Mouse (Mus musculus): ENCODE data around the gene Kazn. TPM values are rescaled to one million over a fixed set of nuclear protein-coding genes. Genes with fewer than 3 reads are reported as not detected.

Gene Kazn
- polyA plus RNA-seq, 1 experiment from 2014 or later, result 4.2 TPM

DNA sequence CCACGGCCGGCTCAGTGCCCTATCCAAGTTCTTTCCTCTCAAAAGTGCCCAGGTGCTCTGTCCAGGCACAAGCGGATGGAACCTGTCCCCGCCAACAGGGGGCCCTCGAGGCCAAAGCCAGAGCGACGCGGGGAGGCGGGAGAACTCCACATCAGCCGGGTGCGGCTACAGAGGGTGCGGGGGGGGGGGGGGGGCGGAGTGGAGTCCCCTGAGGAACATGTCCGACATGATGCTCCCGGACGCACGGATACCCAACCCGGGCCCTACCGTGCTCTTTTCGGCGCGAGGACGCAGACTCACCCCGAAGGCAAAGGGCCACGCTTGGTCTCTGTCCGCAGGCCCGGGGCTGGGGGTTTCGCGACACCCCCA is 155.5 kb downstream of the Kazn start:
- no peaks in the 10 kb centered on the region for H3K36me3 ChIP-seq (ENCODE audit: control insufficient read depth, insufficient read depth, low read length)
- peak overlapping the region; percentile 93 to 94 for H3K27ac ChIP-seq (replicated peaks in 1 of 2; ENCODE audit: control insufficient read depth in 1 of 2, insufficient read depth in 1 of 2, low read depth in 2 of 2, low read length in 2 of 2)
- H3K27me3 ChIP-seq (ENCODE audit: control insufficient read depth, insufficient read depth, low read length), result no peaks in the 10 kb centered on the region
- H3K9ac ChIP-seq (ENCODE audit: low read length), result peak overlapping the region; percentile 84
- ATAC-seq (ENCODE audit: insufficient number of reproducible peaks, insufficient read depth, low FRiP score, low read depth), result peak; percentile 74
- H3K4me2 ChIP-seq (ENCODE audit: low read length), result peak overlapping the region; percentile 72
- peak overlapping the region; percentile 76 to 91 for H3K4me3 ChIP-seq (ENCODE audit: control insufficient read depth in 1 of 2, insufficient read depth in 1 of 2, low read depth in 1 of 2, low read length in 2 of 2)
- H3K4me1 ChIP-seq (ENCODE audit: control insufficient read depth in 2 of 2, insufficient read depth in 2 of 2, low read length in 2 of 2), result peaks cover 34 to 49% of the 10 kb centered on the region in 2 experiments
- no peaks in the 10 kb centered on the region for H3K9me3 ChIP-seq (ENCODE audit: control insufficient read depth, low read length)
- 0% methylated on average over 24 of the region's 29 CpGs for WGBS

DNA sequence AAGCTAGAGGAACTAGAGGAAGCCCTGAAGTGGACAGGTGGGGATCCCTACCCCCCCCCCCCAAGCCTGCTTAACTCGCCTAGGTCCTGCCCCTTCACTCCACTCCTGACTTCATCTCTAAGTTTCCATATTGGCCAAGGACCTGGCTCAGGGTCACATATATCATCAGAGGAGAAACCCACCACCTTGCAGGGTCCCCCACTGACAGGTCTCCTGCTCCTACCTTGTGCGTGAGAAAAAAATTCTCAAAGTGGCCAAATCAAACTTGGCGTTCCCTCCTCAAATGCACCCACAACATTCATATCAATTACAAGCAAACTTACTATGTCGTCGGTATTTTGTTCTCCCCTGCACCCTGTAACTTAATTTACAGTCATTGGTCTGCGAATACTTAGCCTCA is 156.0 kb downstream of the Kazn start:
- no peak for ATAC-seq (ENCODE audit: insufficient number of reproducible peaks, insufficient read depth, low FRiP score, low read depth)
- no peaks in the 10 kb centered on the region for H3K9me3 ChIP-seq (ENCODE audit: control insufficient read depth, low read length)
- H3K9ac ChIP-seq (ENCODE audit: low read length), result peak overlapping the region; percentile 84
- WGBS, result 49% methylated on average over 6 of the region's 6 CpGs
- H3K27ac ChIP-seq (replicated peaks in 1 of 2; ENCODE audit: control insufficient read depth in 1 of 2, insufficient read depth in 1 of 2, low read depth in 2 of 2, low read length in 2 of 2), result peak overlapping the region; percentile 8 to 93; a peak in 2 of 4 replicates
- peaks cover 34 to 52% of the 10 kb centered on the region in 2 experiments for H3K4me1 ChIP-seq (ENCODE audit: control insufficient read depth in 2 of 2, insufficient read depth in 2 of 2, low read length in 2 of 2)
- H3K4me3 ChIP-seq (ENCODE audit: control insufficient read depth in 1 of 2, insufficient read depth in 1 of 2, low read depth in 1 of 2, low read length in 2 of 2), result peak overlapping the region; percentile 76 to 91
- no peaks in the 10 kb centered on the region for H3K36me3 ChIP-seq (ENCODE audit: control insufficient read depth, insufficient read depth, low read length)
- H3K27me3 ChIP-seq (ENCODE audit: control insufficient read depth, insufficient read depth, low read length), result no peaks in the 10 kb centered on the region
- peak overlapping the region; percentile 72 for H3K4me2 ChIP-seq (ENCODE audit: low read length)

- H3K36me3 ChIP-seq (ENCODE audit: control insufficient read depth, insufficient read depth, low read length), result no peaks in the 10 kb centered on the region
- peak overlapping the region; percentile 72 for H3K4me2 ChIP-seq (ENCODE audit: low read length)
- no peaks in the 10 kb centered on the region for H3K27me3 ChIP-seq (ENCODE audit: control insufficient read depth, insufficient read depth, low read length)
- WGBS, result 79% methylated on average over 4 of the region's 4 CpGs
- H3K27ac ChIP-seq (replicated peaks in 1 of 2; ENCODE audit: control insufficient read depth in 1 of 2, insufficient read depth in 1 of 2, low read depth in 2 of 2, low read length in 2 of 2), result no peak overlapping the region
- no peak for ATAC-seq (ENCODE audit: insufficient number of reproducible peaks, insufficient read depth, low FRiP score, low read depth)
- peak overlapping the region; percentile 84 for H3K9ac ChIP-seq (ENCODE audit: low read length)
- peaks cover 38 to 57% of the 10 kb centered on the region in 2 experiments for H3K4me1 ChIP-seq (ENCODE audit: control insufficient read depth in 2 of 2, insufficient read depth in 2 of 2, low read length in 2 of 2)
- no peaks in the 10 kb centered on the region for H3K9me3 ChIP-seq (ENCODE audit: control insufficient read depth, low read length)
- peak overlapping the region in 1 of 2 experiments; percentile 76; a peak in 1 of 4 replicates for H3K4me3 ChIP-seq (ENCODE audit: control insufficient read depth in 1 of 2, insufficient read depth in 1 of 2, low read depth in 1 of 2, low read length in 2 of 2)
Observed at GRCm38 (mm10) chr4:142082703-142083102, 156.5 kb downstream of the Kazn start.

- no peaks in the 10 kb centered on the region for H3K27me3 ChIP-seq (ENCODE audit: control insufficient read depth, insufficient read depth, low read length)
- no peak for ATAC-seq (ENCODE audit: insufficient number of reproducible peaks, insufficient read depth, low FRiP score, low read depth)
- H3K4me3 ChIP-seq (ENCODE audit: control insufficient read depth in 1 of 2, insufficient read depth in 1 of 2, low read depth in 1 of 2, low read length in 2 of 2), result no peak overlapping the region
- H3K9ac ChIP-seq (ENCODE audit: low read length), result peak overlapping the region; percentile 18
- peak overlapping the region in 1 of 2 experiments; percentile 71; a peak in 2 of 4 replicates for H3K27ac ChIP-seq (replicated peaks in 1 of 2; ENCODE audit: control insufficient read depth in 1 of 2, insufficient read depth in 1 of 2, low read depth in 2 of 2, low read length in 2 of 2)
- H3K4me2 ChIP-seq (ENCODE audit: low read length), result peak overlapping the region; percentile 72
- H3K9me3 ChIP-seq (ENCODE audit: control insufficient read depth, low read length), result no peaks in the 10 kb centered on the region
- WGBS, result 40% methylated on average over 13 of the region's 13 CpGs
- no peaks in the 10 kb centered on the region for H3K36me3 ChIP-seq (ENCODE audit: control insufficient read depth, insufficient read depth, low read length)
- peaks cover 47 to 67% of the 10 kb centered on the region in 2 experiments for H3K4me1 ChIP-seq (ENCODE audit: control insufficient read depth in 2 of 2, insufficient read depth in 2 of 2, low read length in 2 of 2)
Observed at GRCm38 (mm10) chr4:142081631-142082283, 157.4 kb downstream of the Kazn start.

GRCm38 (mm10) chr4:142080901-142081630 is 158.1 kb downstream of the Kazn start:
- ATAC-seq (ENCODE audit: insufficient number of reproducible peaks, insufficient read depth, low FRiP score, low read depth), result no peak
- H3K9me3 ChIP-seq (ENCODE audit: control insufficient read depth, low read length), result no peaks in the 10 kb centered on the region
- 62% methylated on average over 18 of the region's 18 CpGs for WGBS
- H3K4me3 ChIP-seq (ENCODE audit: control insufficient read depth in 1 of 2, insufficient read depth in 1 of 2, low read depth in 1 of 2, low read length in 2 of 2), result no peak overlapping the region
- peak overlapping the region; percentile 72 for H3K4me2 ChIP-seq (ENCODE audit: low read length)
- peak overlapping the region; percentile 3 to 71; a peak in 2 of 4 replicates for H3K27ac ChIP-seq (replicated peaks in 1 of 2; ENCODE audit: control insufficient read depth in 1 of 2, insufficient read depth in 1 of 2, low read depth in 2 of 2, low read length in 2 of 2)
- no peaks in the 10 kb centered on the region for H3K27me3 ChIP-seq (ENCODE audit: control insufficient read depth, insufficient read depth, low read length)
- H3K4me1 ChIP-seq (ENCODE audit: control insufficient read depth in 2 of 2, insufficient read depth in 2 of 2, low read length in 2 of 2), result peaks cover 47 to 67% of the 10 kb centered on the region in 2 experiments
- no peaks in the 10 kb centered on the region for H3K36me3 ChIP-seq (ENCODE audit: control insufficient read depth, insufficient read depth, low read length)
- H3K9ac ChIP-seq (ENCODE audit: low read length), result peak overlapping the region; percentile 18; the same call in 1 of the 2 replicates

- Histone ChIP-seq H3K4me1 (ENCODE audit: control insufficient read depth in 2 of 2, insufficient read depth in 2 of 2, low read length in 2 of 2) (peaks cover 50 to 70% of the 10 kb centered on the region in 2 experiments), H3K27me3 (ENCODE audit: control insufficient read depth, insufficient read depth, low read length) (no peaks in the 10 kb centered on the region), H3K9ac (ENCODE audit: low read length) (no peak overlapping the region), H3K9me3 (ENCODE audit: control insufficient read depth, low read length) (no peaks in the 10 kb centered on the region), H3K27ac (replicated peaks in 1 of 2; ENCODE audit: control insufficient read depth in 1 of 2, insufficient read depth in 1 of 2, low read depth in 2 of 2, low read length in 2 of 2) (peak overlapping the region in 1 of 2 experiments; percentile 71; a peak in 2 of 4 replicates), H3K4me3 (ENCODE audit: control insufficient read depth in 1 of 2, insufficient read depth in 1 of 2, low read depth in 1 of 2, low read length in 2 of 2) (no peak overlapping the region), H3K4me2 (ENCODE audit: low read length) (peak overlapping the region; percentile 72; the same call in 1 of the 2 replicates), H3K36me3 (ENCODE audit: control insufficient read depth, insufficient read depth, low read length) (no peaks in the 10 kb centered on the region)
- no peak for ATAC-seq (ENCODE audit: insufficient number of reproducible peaks, insufficient read depth, low FRiP score, low read depth)
- 81% methylated on average over 4 of the region's 4 CpGs for WGBS
Observed at GRCm38 (mm10) chr4:142080487-142080767, 158.8 kb downstream of the Kazn start.

DNA sequence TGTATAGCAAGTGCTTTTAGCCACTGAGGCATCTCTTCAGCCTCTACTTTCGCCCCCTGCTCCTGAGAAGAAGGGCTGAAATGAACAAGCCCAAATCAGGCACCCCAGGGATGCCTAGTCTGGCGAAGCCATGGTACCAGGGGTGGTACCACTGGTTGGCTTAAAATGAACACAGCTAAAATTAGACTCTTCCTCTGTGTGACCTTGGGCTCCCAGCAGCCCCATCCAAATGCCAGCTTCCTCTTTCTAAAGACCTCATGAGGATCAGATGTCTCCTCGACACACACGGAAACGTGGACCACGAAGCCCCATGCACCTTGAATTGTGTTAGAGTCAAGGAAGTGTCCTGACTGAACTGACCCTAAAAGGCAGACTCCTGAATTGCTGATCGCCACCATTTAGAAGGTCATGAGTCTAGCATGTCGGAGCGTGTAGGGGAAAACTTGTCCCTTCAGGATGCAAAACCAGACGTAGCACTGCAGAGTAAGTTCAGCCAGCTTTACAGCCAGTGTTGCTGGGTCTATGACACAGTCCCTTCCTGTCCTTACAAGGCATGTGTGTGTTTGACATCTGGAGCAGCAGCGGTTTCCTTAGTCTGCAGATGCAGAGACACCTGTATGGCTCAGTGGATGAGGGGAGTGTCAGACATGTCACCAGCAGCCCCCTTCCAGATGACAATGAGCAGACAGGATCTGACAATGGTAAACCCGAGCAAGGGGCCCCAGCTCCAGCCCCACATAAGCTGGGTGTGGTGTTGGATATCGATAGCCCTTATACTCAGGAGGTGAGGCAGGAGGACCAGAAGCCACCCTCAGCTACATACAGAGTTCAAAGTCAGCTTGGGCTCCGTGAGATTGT is 159.3 kb downstream of the Kazn start:
- peaks cover 52 to 71% of the 10 kb centered on the region in 2 experiments for H3K4me1 ChIP-seq (ENCODE audit: control insufficient read depth in 2 of 2, insufficient read depth in 2 of 2, low read length in 2 of 2)
- H3K36me3 ChIP-seq (ENCODE audit: control insufficient read depth, insufficient read depth, low read length), result no peaks in the 10 kb centered on the region
- 51% methylated on average over 14 of the region's 14 CpGs for WGBS
- H3K27me3 ChIP-seq (ENCODE audit: control insufficient read depth, insufficient read depth, low read length), result no peaks in the 10 kb centered on the region
- H3K27ac ChIP-seq (replicated peaks in 1 of 2; ENCODE audit: control insufficient read depth in 1 of 2, insufficient read depth in 1 of 2, low read depth in 2 of 2, low read length in 2 of 2), result peak overlapping the region; percentile 66 to 71
- ATAC-seq (ENCODE audit: insufficient number of reproducible peaks, insufficient read depth, low FRiP score, low read depth), result no peak
- no peaks in the 10 kb centered on the region for H3K9me3 ChIP-seq (ENCODE audit: control insufficient read depth, low read length)
- H3K4me2 ChIP-seq (ENCODE audit: low read length), result no peak overlapping the region
- no peak overlapping the region; the same call in 1 of the 2 replicates for H3K9ac ChIP-seq (ENCODE audit: low read length)
- no peak overlapping the region for H3K4me3 ChIP-seq (ENCODE audit: control insufficient read depth in 1 of 2, insufficient read depth in 1 of 2, low read depth in 1 of 2, low read length in 2 of 2)

All from heart, embryonic 14.5 days (tissue).